Mouse (Mus musculus) large intestine, adult 2 months (tissue): ENCODE measurements at regions not wholly inside any gene's neighbourhood (a gene's known extent, or its start where the extent isn't known, plus 50 kb on each side); places are given as distances from the start of the nearest gene placed in this dataset.

Experiments
- DNase-seq: peaks from one replicate; pipeline ENCODE4 v3.0.0-alpha.2; 2012; ENCODE audit warnings: low read depth, low spot score
- WGBS: fragments of 180-500 bp; shearing (Covaris S2); methylation state at CpG from one replicate; pipeline ENCODE4 v1.1.7; 2018; 5-methylcytosine and 5-hydroxymethylcytosine counted together

GRCm38 (mm10) chr9:115654933-115655332, 254.3 kb upstream of the Gadl1 start:
- no peak for DNase-seq
- WGBS = 85% methylated on average over 6 of the region's 6 CpGs

- DNase-seq = no peak
- 24% methylated on average over 2 of the region's 2 CpGs for WGBS
Measured at GRCm38 (mm10) chr9:115656538-115656937, 252.7 kb upstream of the Gadl1 start.

- DNase-seq = no peak
- WGBS = 29% methylated on average over 4 of the region's 4 CpGs
Measured at GRCm38 (mm10) chr9:115656994-115657713, 252.1 kb upstream of the Gadl1 start.

GRCm38 (mm10) chr9:115658477-115658876, 250.8 kb upstream of the Gadl1 start:
- WGBS = 78% methylated on average over 5 of the region's 5 CpGs
- DNase-seq = no peak

GRCm38 (mm10) chr9:115660371-115660770, 248.9 kb upstream of the Gadl1 start:
- DNase-seq = no peak
- 26% methylated on average over 1 of the region's 1 CpGs for WGBS

- 88% methylated on average over 5 of the region's 5 CpGs for WGBS
- DNase-seq = no peak
Measured at GRCm38 (mm10) chr9:115661834-115662425, 247.3 kb upstream of the Gadl1 start.

- no peak for DNase-seq
Measured at GRCm38 (mm10) chr9:115665337-115666004, 243.8 kb upstream of the Gadl1 start.

GRCm38 (mm10) chr9:115666530-115666929, 242.7 kb upstream of the Gadl1 start:
- DNase-seq = no peak
- WGBS = 94% methylated on average over 3 of the region's 3 CpGs

More at GRCm38 (mm10) chr9:115665337-115666004, 243.8 kb upstream of the Gadl1 start:
- 82% methylated on average over 5 of the region's 5 CpGs for WGBS

GRCm38 (mm10) chr9:115680703-115681576, 228.3 kb upstream of the Gadl1 start:
- no peak for DNase-seq
- 68% methylated on average over 9 of the region's 9 CpGs for WGBS

- 19% methylated on average over 9 of the region's 9 CpGs for WGBS
- DNase-seq = no peak
Measured at GRCm38 (mm10) chr9:115681841-115682240, 227.4 kb upstream of the Gadl1 start.

GRCm38 (mm10) chr9:115683951-115684350, 225.3 kb upstream of the Gadl1 start:
- no peak for DNase-seq

- no peak for DNase-seq
- 37% methylated on average over 5 of the region's 5 CpGs for WGBS
Measured at GRCm38 (mm10) chr9:115686605-115687004, 222.7 kb upstream of the Gadl1 start.

- WGBS = 52% methylated on average over 2 of the region's 2 CpGs
- no peak for DNase-seq
Measured at GRCm38 (mm10) chr9:115692837-115693236, 216.4 kb upstream of the Gadl1 start.

- DNase-seq = no peak
- 82% methylated on average over 7 of the region's 7 CpGs for WGBS
Measured at GRCm38 (mm10) chr9:115703791-115704190, 205.5 kb upstream of the Gadl1 start.

- 32% methylated on average over 9 of the region's 9 CpGs for WGBS
- no peak for DNase-seq
Measured at GRCm38 (mm10) chr9:115704249-115704648, 205.0 kb upstream of the Gadl1 start.

GRCm38 (mm10) chr9:115705761-115706160, 203.5 kb upstream of the Gadl1 start:
- 86% methylated on average over 6 of the region's 6 CpGs for WGBS
- DNase-seq = no peak

- 37% methylated on average over 8 of the region's 8 CpGs for WGBS
- no peak for DNase-seq
Measured at GRCm38 (mm10) chr9:115708199-115708934, 200.9 kb upstream of the Gadl1 start.

- DNase-seq = no peak
- WGBS = 69% methylated on average over 14 of the region's 14 CpGs
Measured at GRCm38 (mm10) chr9:115710039-115710739, 199.1 kb upstream of the Gadl1 start.

- no peak for DNase-seq
- 95% methylated on average over 2 of the region's 2 CpGs for WGBS
Measured at GRCm38 (mm10) chr9:115720306-115720705, 188.9 kb upstream of the Gadl1 start.
